Comparison of ENCODE assay signal across 22 mouse cellular contexts in the genomic region with DNA sequence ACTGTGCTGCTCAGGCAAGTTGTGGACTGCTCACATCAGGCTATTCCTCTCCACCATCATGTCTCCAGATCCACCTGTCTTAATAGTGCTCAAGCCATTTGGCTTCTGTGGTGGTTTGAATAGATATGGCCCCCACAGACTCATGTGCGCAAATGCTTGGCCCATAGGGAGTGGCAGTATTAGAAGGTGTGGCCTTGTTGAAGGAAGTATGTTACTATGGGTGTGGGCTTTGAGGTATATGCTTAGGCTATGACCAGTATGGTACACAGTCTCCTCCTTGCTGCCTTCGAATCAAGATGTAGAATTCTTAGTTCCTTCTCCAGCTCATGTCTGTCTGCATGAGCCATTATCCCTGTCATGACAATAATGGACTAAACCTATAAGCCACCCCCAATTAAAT.
"Had no signal": no experiment of that assay in that cellular context is flagged by ENCODE, and none has a peak within 500 bp of the region (broad histone marks: within the 10 kb centered on the region; RNA-seq: fewer than 3 reads in every experiment).

No protein-coding gene starts in this region.

- H3K36me3 ChIP-seq: heart, embryonic 12.5 days; limb, embryonic 13.5 days; limb, embryonic 15.5 days; liver, embryonic 12.5 days had no signal

- H3K4me1 ChIP-seq: liver, embryonic 12.5 days had no signal

- H3K4me3 ChIP-seq: heart, adult 2 months; heart, embryonic 12.5 days; limb, embryonic 13.5 days; limb, embryonic 15.5 days; liver, embryonic 12.5 days had no signal

- H3K27ac ChIP-seq: heart, adult 2 months; hindbrain, embryonic 14.5 days; kidney, postnatal 0 days; limb, embryonic 13.5 days; limb, embryonic 15.5 days; liver, embryonic 12.5 days had no signal

- ATAC-seq: forebrain, postnatal 0 days; intestine, embryonic 16.5 days; liver, embryonic 12.5 days had no signal

- H3K9ac ChIP-seq: forebrain, postnatal 0 days; heart, embryonic 12.5 days; hindbrain, embryonic 14.5 days; limb, embryonic 13.5 days; limb, embryonic 15.5 days; liver, embryonic 12.5 days had no signal

- H3K27me3 ChIP-seq: heart, embryonic 12.5 days; limb, embryonic 13.5 days; limb, embryonic 15.5 days; liver, embryonic 12.5 days had no signal

- H3K4me2 ChIP-seq: heart, embryonic 12.5 days; hindbrain, embryonic 14.5 days; limb, embryonic 13.5 days; limb, embryonic 15.5 days; liver, embryonic 12.5 days had no signal

- H3K9me3 ChIP-seq: heart, embryonic 12.5 days; limb, embryonic 13.5 days; limb, embryonic 15.5 days; liver, embryonic 12.5 days had no signal

- DNase-seq: forebrain, postnatal 0 days; gastrocnemius, postnatal 14 days; gastrocnemius, postnatal 36 days; heart, adult 11 months; heart, adult 2 months; heart, postnatal 10 days; heart, postnatal 36 days; kidney, adult 11 months; kidney, adult 2 months; kidney, adult 9 months; kidney, postnatal 14 days; kidney, postnatal 36 days; layer of hippocampus, adult 9-11 months; layer of hippocampus, postnatal 36 days; left cerebral cortex, postnatal 4 days had no signal
